Mouse (Mus musculus) midbrain, embryonic 12.5 days (tissue): Measurements from ENCODE around the gene Olfr26. TPM values are rescaled to one million over a fixed set of nuclear protein-coding genes. Genes with fewer than 3 reads are reported as not detected.
"Not testable (repeated sequence)": the region's sequence is repeated elsewhere in the genome, so short reads cannot be mapped to it uniquely, and the experiment has no call there.

ENCODE experiments used
- ATAC-seq: fragments of 200-750 bp; cut with Nextera tagmentation; 2 replicates; pipeline ENCODE4 v1.8.0; 2017; ENCODE audit warnings: low read depth, moderate TSS enrichment, moderate library complexity; ENCODE audit not compliant: low FRiP score
- H3K27ac ChIP-seq: fragments of 300-500 bp; sonication (generic); replicated peaks from 2 replicates; pipeline ENCODE4 v1.5.1; 2016; ENCODE audit warnings: mild to moderate bottlenecking
- H3K27me3 ChIP-seq: fragments of 300-500 bp; sonication (generic); 2 replicates; pipeline ENCODE4 v1.6.1; 2016; ENCODE audit warnings: mild to moderate bottlenecking
- H3K36me3 ChIP-seq: fragments of 300-500 bp; sonication (generic); 2 replicates; pipeline ENCODE4 v1.6.1; 2016
- H3K4me1 ChIP-seq: fragments of 300-500 bp; sonication (generic); 2 replicates; pipeline ENCODE4 v1.6.1; 2016
- H3K4me2 ChIP-seq: fragments of 300-500 bp; sonication (generic); replicated peaks from 2 replicates; pipeline ENCODE4 v1.6.1; 2016; ENCODE audit warnings: mild to moderate bottlenecking, moderate library complexity
- H3K4me3 ChIP-seq: fragments of 300-500 bp; sonication (generic); 2 replicates; pipeline ENCODE4 v1.5.1; 2016; ENCODE audit warnings: mild to moderate bottlenecking
- H3K9ac ChIP-seq: fragments of 300-500 bp; sonication (generic); replicated peaks from 2 replicates; pipeline ENCODE4 v1.6.1; 2016; ENCODE audit warnings: mild to moderate bottlenecking, moderate library complexity
- H3K9me3 ChIP-seq: fragments of 300-500 bp; sonication (generic); 2 replicates; pipeline ENCODE4 v1.6.1; 2016; ENCODE audit warnings: mild to moderate bottlenecking
- WGBS: fragments of 180-500 bp; shearing (Covaris S2); methylation state at CpG from one replicate; pipeline ENCODE4 v1.1.7; 2016; 5-methylcytosine and 5-hydroxymethylcytosine counted together
- polyA plus RNA-seq: library from polyadenylated mRNA; unstranded; fragments of >200 nt; fragmentation: Nextera tagmentation; extraction: Ambion mirVana; gene quantifications from 2 replicates; pipeline ENCODE4 v1.2.1, GENCODE M21; 2016

The Olfr26 gene
- not detected in 2 replicates for polyA plus RNA-seq

DNA sequence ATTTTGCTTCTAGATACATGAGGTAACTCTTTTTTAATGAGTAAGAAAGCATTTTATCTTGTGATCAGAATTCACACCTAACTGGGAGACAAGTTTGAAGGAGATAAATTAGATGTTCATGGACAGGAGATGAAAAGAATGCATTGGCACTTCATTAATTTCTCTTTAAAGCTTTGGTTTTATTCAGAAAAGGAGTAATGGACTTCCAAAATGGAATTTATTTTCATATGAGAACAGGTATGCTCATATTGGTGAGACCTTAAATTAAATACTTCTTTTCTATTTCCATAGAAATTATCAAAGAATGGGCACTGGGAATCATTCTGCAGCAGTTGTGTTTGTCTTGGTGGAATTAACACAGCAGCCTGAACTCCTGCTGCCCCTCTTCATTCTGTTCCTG lies at the start of gene Olfr26:
Gene Olfr26, plus strand, starts transcription at position 301 of the 400 bp plus-strand sequence.
- Histone ChIP-seq H3K4me1 (no peaks in the 10 kb centered on the region), H3K9me3 (no peaks in the 10 kb centered on the region), H3K9ac (no peak within 1 kb of the TSS), H3K4me3 (no peak within 1 kb of the TSS), H3K36me3 (no peaks in the 10 kb centered on the region), H3K4me2 (no peak within 1 kb of the TSS), H3K27me3 (no peaks in the 10 kb centered on the region), H3K27ac (no peak within 1 kb of the TSS)
- ATAC-seq: no peak

DNA sequence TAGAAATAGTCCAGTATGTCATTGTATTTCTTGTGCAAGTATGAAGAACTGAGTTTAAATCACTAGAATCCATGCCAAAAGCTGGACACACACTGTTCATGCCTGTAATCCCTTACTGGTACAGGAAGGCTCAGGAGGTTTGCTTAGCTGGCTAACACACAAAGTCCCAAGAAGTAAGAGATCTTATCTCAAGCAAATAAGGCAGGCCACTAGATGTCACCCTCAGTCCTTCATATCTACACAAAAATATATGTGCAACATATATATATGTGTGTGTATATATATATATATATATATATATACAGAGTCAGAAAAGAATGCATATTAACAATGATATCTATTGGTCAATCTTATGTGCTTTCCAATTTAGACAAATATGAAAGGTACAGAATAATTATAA lies 49.2 kb upstream of the Olfr26 start:
- H3K36me3 ChIP-seq: no peaks in the 10 kb centered on the region
- H3K27me3 ChIP-seq: no peaks in the 10 kb centered on the region
- no peak for ATAC-seq
- no peaks in the 10 kb centered on the region for H3K4me1 ChIP-seq
- no peak overlapping the region for H3K27ac ChIP-seq
- H3K9ac ChIP-seq: no peak overlapping the region
- H3K4me2 ChIP-seq: no peak overlapping the region
- no peak overlapping the region for H3K4me3 ChIP-seq
- no peaks in the 10 kb centered on the region for H3K9me3 ChIP-seq

DNA sequence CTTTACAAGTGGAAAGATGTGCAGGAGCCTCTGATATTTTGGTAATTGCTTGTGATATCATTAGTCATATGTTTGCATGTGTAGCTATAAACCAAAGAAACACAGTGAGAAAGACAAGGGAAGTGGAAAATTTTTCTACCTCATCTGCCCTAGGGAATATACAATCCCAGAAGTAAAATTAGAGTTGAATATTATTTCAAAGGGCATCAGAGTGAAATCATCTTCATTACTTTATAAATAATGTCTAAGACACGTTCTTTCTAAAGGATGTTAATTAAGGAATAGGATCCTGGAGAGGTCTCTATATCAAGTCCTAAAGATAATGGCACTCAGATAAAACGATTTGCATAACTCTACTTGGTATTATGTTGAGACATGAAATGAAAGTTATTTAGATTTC lies 40.5 kb upstream of the Olfr26 start, which contains the start of gene Olfr922:
Gene Olfr922, plus strand, starts transcription at position 301 of the 400 bp plus-strand sequence.
- no peaks in the 10 kb centered on the region for H3K4me1 ChIP-seq
- no peak for ATAC-seq
- no peak within 1 kb of the TSS for H3K4me3 ChIP-seq
- no peaks in the 10 kb centered on the region for H3K9me3 ChIP-seq
- H3K36me3 ChIP-seq: no peaks in the 10 kb centered on the region
- no peaks in the 10 kb centered on the region for H3K27me3 ChIP-seq
- no peak within 1 kb of the TSS for H3K9ac ChIP-seq
- 72% methylated on average over 2 of the region's 2 CpGs for WGBS
- no peak within 1 kb of the TSS for H3K27ac ChIP-seq
- H3K4me2 ChIP-seq: no peak within 1 kb of the TSS

DNA sequence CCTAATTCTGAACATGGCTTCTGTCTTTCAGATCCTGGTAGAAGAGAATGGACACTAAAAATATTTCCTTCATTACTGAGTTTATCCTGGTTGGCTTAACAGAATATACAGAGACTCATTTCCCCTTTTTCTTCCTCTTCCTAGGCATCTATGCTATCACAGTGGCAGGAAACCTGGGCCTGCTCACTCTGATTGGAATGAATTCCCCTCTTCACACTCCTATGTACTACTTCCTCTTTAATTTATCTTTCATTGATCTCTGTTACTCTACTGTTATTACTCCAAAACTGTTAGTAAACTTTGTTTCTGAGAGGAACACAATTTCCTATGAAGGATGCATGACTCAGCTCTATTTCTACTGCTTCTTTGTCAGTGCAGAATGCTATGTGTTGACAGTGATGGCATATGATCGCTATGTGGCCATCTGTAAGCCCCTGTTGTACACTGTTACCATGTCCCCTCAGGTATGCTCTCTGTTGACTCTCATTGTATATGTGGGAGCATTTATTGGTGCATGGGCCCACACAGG lies 39.3 kb upstream of the Olfr26 start:
- Histone ChIP-seq H3K4me3 (no peak overlapping the region), H3K36me3 (no peaks in the 10 kb centered on the region), H3K27ac (no peak overlapping the region), H3K4me1 (no peaks in the 10 kb centered on the region), H3K9me3 (no peaks in the 10 kb centered on the region), H3K9ac (no peak overlapping the region), H3K4me2 (no peak overlapping the region), H3K27me3 (no peaks in the 10 kb centered on the region)
- ATAC-seq: no peak
- 91% methylated on average over 1 of the region's 1 CpGs for whole genome bisulfite sequencing

DNA sequence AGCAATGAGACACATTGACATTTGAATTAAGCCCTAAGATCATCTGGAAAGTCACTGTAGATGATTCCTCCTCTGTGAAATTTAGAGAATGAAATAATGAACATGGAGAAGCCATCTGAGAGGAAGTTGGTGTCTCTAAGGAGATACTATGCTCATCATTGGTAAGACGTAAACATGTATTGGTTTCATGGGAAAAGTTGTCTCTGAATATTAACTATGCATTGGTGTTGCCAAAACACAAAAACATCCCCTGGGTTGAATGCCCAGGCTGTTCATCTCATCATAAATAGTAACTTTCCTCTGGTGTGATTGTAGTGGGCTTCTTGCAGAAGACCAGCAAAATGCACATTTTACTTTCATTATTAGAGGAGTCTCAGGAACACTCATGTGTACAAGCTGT lies 28.6 kb upstream of the Olfr26 start, which contains the start of gene Olfr923:
Gene Olfr923, plus strand, starts transcription at position 301 of the 400 bp plus-strand sequence.
- 92% methylated on average over 1 of the region's 1 CpGs for WGBS
- ATAC-seq: no peak
- Histone ChIP-seq H3K4me2 (no peak within 1 kb of the TSS), H3K27ac (no peak within 1 kb of the TSS), H3K9ac (no peak within 1 kb of the TSS), H3K4me3 (no peak within 1 kb of the TSS), H3K36me3 (no peaks in the 10 kb centered on the region), H3K9me3 (no peaks in the 10 kb centered on the region), H3K4me1 (no peaks in the 10 kb centered on the region), H3K27me3 (no peaks in the 10 kb centered on the region)

DNA sequence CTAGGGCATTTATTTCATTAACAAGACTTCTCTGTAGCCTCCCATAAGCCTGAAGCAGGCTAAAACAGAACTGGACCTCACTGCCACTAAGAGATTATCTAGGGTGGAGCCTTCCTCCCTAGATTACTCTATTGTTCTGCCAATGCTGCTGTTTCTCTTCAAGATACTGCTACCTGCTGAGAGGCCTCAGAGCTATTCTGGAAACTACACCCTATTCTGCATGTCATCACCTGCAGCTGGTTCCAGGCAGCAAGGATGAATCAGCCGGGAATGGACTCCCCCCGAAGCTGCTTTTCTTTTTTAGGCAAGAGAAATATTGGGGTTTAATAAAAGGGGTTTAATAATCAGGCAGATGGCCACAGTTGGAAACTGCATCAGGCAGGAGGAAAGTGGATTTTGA lies 21.8 kb upstream of the Olfr26 start:
- Histone ChIP-seq H3K36me3 (no peaks in the 10 kb centered on the region), H3K27ac (no peak overlapping the region), H3K4me1 (no peaks in the 10 kb centered on the region), H3K27me3 (no peaks in the 10 kb centered on the region), H3K4me3 (no peak overlapping the region), H3K9ac (no peak overlapping the region), H3K9me3 (no peaks in the 10 kb centered on the region), H3K4me2 (no peak overlapping the region)
- no peak for ATAC-seq
- 77% methylated on average over 2 of the region's 2 CpGs for WGBS

DNA sequence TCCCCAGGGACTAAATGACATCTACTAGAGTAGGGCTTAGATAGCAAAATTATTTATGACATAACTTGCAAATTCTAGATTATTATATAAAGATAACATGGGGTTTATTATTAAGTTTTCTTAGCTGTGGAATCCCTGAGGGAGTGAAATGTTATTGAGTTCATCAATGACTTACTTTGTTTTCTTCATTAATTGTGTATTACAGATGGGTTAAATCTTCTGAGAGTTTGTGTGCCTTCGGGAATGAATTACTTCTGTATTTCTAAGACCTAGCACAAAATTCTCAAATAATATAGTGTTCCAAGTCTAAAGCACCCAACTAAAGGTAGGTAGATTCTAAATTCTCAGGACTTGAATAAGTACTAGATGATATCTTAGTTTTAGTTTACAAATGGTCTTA lies 10.7 kb upstream of the Olfr26 start, which contains the start of gene Olfr924:
Gene Olfr924, plus strand, starts transcription at position 301 of the 400 bp plus-strand sequence.
- no peak within 1 kb of the TSS for H3K4me3 ChIP-seq
- H3K9me3 ChIP-seq: no peaks in the 10 kb centered on the region
- no peak within 1 kb of the TSS for H3K9ac ChIP-seq
- no peak within 1 kb of the TSS for H3K4me2 ChIP-seq
- 88% methylated on average over 1 of the region's 1 CpGs for WGBS
- H3K27me3 ChIP-seq: no peaks in the 10 kb centered on the region
- no peak within 1 kb of the TSS for H3K27ac ChIP-seq
- H3K36me3 ChIP-seq: no peaks in the 10 kb centered on the region
- no peaks in the 10 kb centered on the region for H3K4me1 ChIP-seq
- no peak for ATAC-seq

DNA sequence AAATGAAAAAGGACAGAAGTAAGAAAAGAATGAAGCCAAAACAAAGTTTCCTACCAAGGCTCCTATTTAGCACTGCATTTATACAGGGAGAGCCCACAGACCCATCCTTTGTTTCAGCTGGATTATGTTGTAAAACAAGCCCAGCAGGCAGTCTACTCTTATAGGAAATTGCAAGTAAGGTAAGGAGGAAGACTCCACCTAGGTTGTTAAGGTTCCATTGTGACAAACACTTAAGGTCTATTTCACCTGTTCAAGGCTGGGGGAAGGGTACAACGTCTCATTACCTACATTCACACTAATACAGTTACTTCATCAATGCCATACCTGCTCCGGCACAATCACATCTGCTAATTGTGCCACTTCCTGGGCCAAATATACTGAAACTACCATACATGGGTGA lies 20.0 kb downstream of the Olfr26 start:
- H3K36me3 ChIP-seq, H3K27ac ChIP-seq, ATAC-seq, H3K27me3 ChIP-seq, H3K4me3 ChIP-seq, H3K9ac ChIP-seq, H3K4me2 ChIP-seq, H3K9me3 ChIP-seq, H3K4me1 ChIP-seq: not testable (repeated sequence)
- WGBS: 57% methylated on average over 2 of the region's 2 CpGs

DNA sequence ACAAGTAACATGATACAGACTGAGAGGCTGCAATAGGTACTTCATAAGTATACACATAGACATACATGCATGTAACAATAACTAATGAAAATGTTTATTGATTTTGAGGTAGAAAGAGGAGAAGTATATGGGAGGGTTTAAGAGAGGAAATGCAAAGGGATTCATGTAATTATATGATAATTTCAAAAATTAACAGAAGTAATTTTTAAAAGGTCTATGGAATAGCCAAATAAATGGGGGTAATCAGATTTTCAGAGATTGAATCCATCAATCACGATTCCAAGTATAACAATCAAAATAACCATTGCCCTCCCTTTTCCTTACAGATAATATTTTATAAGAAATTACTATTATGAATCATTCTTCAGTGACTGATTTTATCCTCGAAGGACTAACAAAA lies 22.0 kb downstream of the Olfr26 start, which contains the start of gene Olfr926:
Gene Olfr926, plus strand, starts transcription at position 301 of the 400 bp plus-strand sequence.
- 86% methylated on average over 2 of the region's 2 CpGs for WGBS
- no peak for ATAC-seq
- no peak within 1 kb of the TSS for H3K4me2 ChIP-seq

More for the DNA sequence above, 22.0 kb downstream of the Olfr26 start, which contains the start of gene Olfr926:
- Histone ChIP-seq H3K4me3 (no peak within 1 kb of the TSS), H3K4me1 (no peaks in the 10 kb centered on the region), H3K27me3 (no peaks in the 10 kb centered on the region), H3K9ac (no peak within 1 kb of the TSS), H3K9me3 (peaks cover 10% of the 10 kb centered on the region; the same call in 1 of the 2 replicates), H3K27ac (no peak within 1 kb of the TSS), H3K36me3 (no peaks in the 10 kb centered on the region)

Other genes with a start within 250 kb of the Olfr26 start
- gene Olfr914, start 250.0 kb upstream of the Olfr26 start, polyA plus RNA-seq: not detected in 2 replicates
- not detected in 2 replicates for gene Olfr916, start 195.2 kb upstream of the Olfr26 start, polyA plus RNA-seq
- not detected in 2 replicates for gene Olfr917, start 189.2 kb upstream of the Olfr26 start, polyA plus RNA-seq
- gene Olfr918, start 180.5 kb upstream of the Olfr26 start, polyA plus RNA-seq: not detected in 2 replicates
- gene Olfr919, start 151.4 kb upstream of the Olfr26 start, polyA plus RNA-seq: not detected in 2 replicates
- gene Vwa5a, start 136.8 kb upstream of the Olfr26 start, polyA plus RNA-seq: 7.9 and 9.0 TPM in 2 replicates
- gene Olfr920, start 102.8 kb upstream of the Olfr26 start, polyA plus RNA-seq: not detected in 2 replicates
- not detected in 2 replicates for gene Olfr921, start 82.0 kb upstream of the Olfr26 start, polyA plus RNA-seq
- gene Olfr922, start 40.4 kb upstream of the Olfr26 start, polyA plus RNA-seq: not detected in 2 replicates
- not detected in 2 replicates for gene Olfr923, start 28.5 kb upstream of the Olfr26 start, polyA plus RNA-seq
- gene Olfr924, start 10.6 kb upstream of the Olfr26 start, polyA plus RNA-seq: not detected in 2 replicates
- not detected in 2 replicates for gene Olfr926, start 22.1 kb downstream of the Olfr26 start, polyA plus RNA-seq
- gene Olfr930, start 74.7 kb downstream of the Olfr26 start, polyA plus RNA-seq: not detected in 2 replicates
- not detected in 2 replicates for gene Olfr933, start 117.3 kb downstream of the Olfr26 start, polyA plus RNA-seq
- not detected in 2 replicates for gene Olfr934, start 133.3 kb downstream of the Olfr26 start, polyA plus RNA-seq
- not detected in 2 replicates for gene Olfr935, start 144.6 kb downstream of the Olfr26 start, polyA plus RNA-seq
- gene Olfr146, start 168.3 kb downstream of the Olfr26 start, polyA plus RNA-seq: not detected in 2 replicates
- gene Olfr937, start 209.9 kb downstream of the Olfr26 start, polyA plus RNA-seq: not detected in 2 replicates
- gene Olfr938, start 223.8 kb downstream of the Olfr26 start, polyA plus RNA-seq: not detected in 2 replicates